Mouse (Mus musculus): Measurements from ENCODE around the gene Bckdha. TPM values are rescaled to one million over a fixed set of nuclear protein-coding genes. Genes with fewer than 3 reads are reported as not detected.

The Bckdha gene
- polyA plus RNA-seq, 1 experiment from 2014 or later = 70.1 TPM

- Histone ChIP-seq H3K9me3 (replicated peaks) (no peaks in the 10 kb centered on the region), H3K27ac (peak overlapping the region; percentile 88; the same call in 1 of the 2 replicates), H3K4me3 (replicated peaks) (peak overlapping the region; percentile 69), H3K9ac (peak overlapping the region; percentile 72; the same call in 1 of the 2 replicates), H3K4me1 (peaks cover 44% of the 10 kb centered on the region), H3K36me3 (no peaks in the 10 kb centered on the region), H3K4me2 (peak overlapping the region; percentile 72), H3K27me3 (peaks cover 32% of the 10 kb centered on the region)
- 7% methylated on average over 12 of the region's 12 CpGs for WGBS
- ATAC-seq (replicated peaks; ENCODE audit: low FRiP score) = no peak
Measured at GRCm38 (mm10) chr7:25689603-25690021, 30.8 kb upstream of the Bckdha start.

- H3K4me1 ChIP-seq = peaks cover 44% of the 10 kb centered on the region
- H3K27me3 ChIP-seq = peaks cover 32% of the 10 kb centered on the region
- peak; percentile 66 for ATAC-seq (replicated peaks; ENCODE audit: low FRiP score)
- H3K27ac ChIP-seq = peak overlapping the region; percentile 88
- peak overlapping the region; percentile 69 for H3K4me3 ChIP-seq (replicated peaks)
- no peaks in the 10 kb centered on the region for H3K9me3 ChIP-seq (replicated peaks)
- peak overlapping the region; percentile 72 for H3K4me2 ChIP-seq
- under 1% methylated on average over 51 of the region's 52 CpGs for WGBS
- H3K36me3 ChIP-seq = no peaks in the 10 kb centered on the region
- H3K9ac ChIP-seq = peak overlapping the region; percentile 72
Measured at GRCm38 (mm10) chr7:25688810-25689586, 30.2 kb upstream of the Bckdha start.

DNA sequence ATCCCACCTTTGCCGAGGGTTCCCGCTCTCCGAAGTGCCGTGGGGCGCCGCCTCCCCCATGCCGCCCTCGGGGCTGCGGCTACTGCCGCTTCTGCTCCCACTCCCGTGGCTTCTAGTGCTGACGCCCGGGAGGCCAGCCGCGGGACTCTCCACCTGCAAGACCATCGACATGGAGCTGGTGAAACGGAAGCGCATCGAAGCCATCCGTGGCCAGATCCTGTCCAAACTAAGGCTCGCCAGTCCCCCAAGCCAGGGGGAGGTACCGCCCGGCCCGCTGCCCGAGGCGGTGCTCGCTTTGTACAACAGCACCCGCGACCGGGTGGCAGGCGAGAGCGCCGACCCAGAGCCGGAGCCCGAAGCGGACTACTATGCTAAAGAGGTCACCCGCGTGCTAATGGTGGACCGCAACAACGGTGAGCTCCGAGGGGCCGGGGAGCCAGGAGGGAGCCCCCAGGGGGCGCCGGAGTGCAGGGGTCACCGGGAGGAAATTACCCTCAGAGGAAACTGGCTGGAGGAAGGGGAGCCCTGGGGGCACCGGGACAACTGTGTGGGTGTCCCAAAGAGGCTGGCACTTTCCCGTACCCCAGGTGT, 29.1 kb upstream of the Bckdha start:
- WGBS = under 1% methylated on average over 47 of the region's 47 CpGs

GRCm38 (mm10) chr7:25686680-25687531, 28.1 kb upstream of the Bckdha start, which contains the start of gene Tgfb1:
Gene Tgfb1 (plus strand): TSS chr7:25687002.
- H3K27me3 ChIP-seq = peaks cover 32% of the 10 kb centered on the region
- peaks cover 50% of the 10 kb centered on the region for H3K4me1 ChIP-seq
- no peaks in the 10 kb centered on the region for H3K9me3 ChIP-seq (replicated peaks)
- peak within 1 kb of the TSS; percentile 72 for H3K9ac ChIP-seq
- under 1% methylated on average over 54 of the region's 69 CpGs for WGBS
- peak within 1 kb of the TSS; percentile 88 for H3K27ac ChIP-seq
- peak within 1 kb of the TSS; percentile 69 for H3K4me3 ChIP-seq (replicated peaks)
- H3K36me3 ChIP-seq = no peaks in the 10 kb centered on the region
- ATAC-seq (replicated peaks; ENCODE audit: low FRiP score) = peak; percentile 55
- peak within 1 kb of the TSS; percentile 72 for H3K4me2 ChIP-seq

More for the DNA sequence above, 29.1 kb upstream of the Bckdha start:
- no peak for ATAC-seq (replicated peaks; ENCODE audit: low FRiP score)
- Histone ChIP-seq H3K27me3 (peaks cover 32% of the 10 kb centered on the region), H3K4me1 (peaks cover 49% of the 10 kb centered on the region), H3K4me2 (peak overlapping the region; percentile 72), H3K9ac (peak overlapping the region; percentile 72), H3K36me3 (no peaks in the 10 kb centered on the region), H3K4me3 (replicated peaks) (peak overlapping the region; percentile 69), H3K27ac (peak overlapping the region; percentile 88), H3K9me3 (replicated peaks) (no peaks in the 10 kb centered on the region)

GRCm38 (mm10) chr7:25685926-25686470, 27.2 kb upstream of the Bckdha start:
- ATAC-seq (replicated peaks; ENCODE audit: low FRiP score) = 0 out of 2 replicates have a peak, but pooled peaks have one; percentile 1
- Histone ChIP-seq H3K4me3 (replicated peaks) (peak overlapping the region; percentile 69), H3K9me3 (replicated peaks) (no peaks in the 10 kb centered on the region), H3K4me2 (peak overlapping the region; percentile 72), H3K27me3 (peaks cover 32% of the 10 kb centered on the region), H3K27ac (no peak overlapping the region), H3K36me3 (no peaks in the 10 kb centered on the region), H3K4me1 (peaks cover 59% of the 10 kb centered on the region), H3K9ac (no peak overlapping the region)
- WGBS = 66% methylated on average over 21 of the region's 21 CpGs

DNA sequence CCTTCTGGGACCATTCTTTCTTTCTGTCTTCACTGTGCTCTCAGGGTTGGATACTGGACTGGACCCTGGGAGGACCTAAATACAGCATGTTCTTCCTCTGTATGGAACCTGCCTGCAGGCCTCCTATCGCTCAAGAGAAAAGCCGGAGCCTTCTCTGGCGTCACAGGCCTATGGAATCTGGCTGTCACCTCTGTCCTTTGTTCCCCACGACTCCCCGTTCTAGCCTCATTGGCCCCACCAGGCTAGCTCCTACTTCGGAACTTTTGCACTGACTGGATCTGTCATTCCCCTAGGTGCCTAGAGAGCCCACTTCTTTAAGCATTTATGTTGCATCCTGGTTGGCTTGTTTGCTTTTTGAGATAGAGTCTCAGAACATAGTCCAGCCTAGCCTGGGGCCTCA, 25.9 kb upstream of the Bckdha start:
- no peaks in the 10 kb centered on the region for H3K9me3 ChIP-seq (replicated peaks)
- H3K4me3 ChIP-seq (replicated peaks) = no peak overlapping the region
- H3K4me2 ChIP-seq = no peak overlapping the region
- H3K9ac ChIP-seq = no peak overlapping the region
- H3K36me3 ChIP-seq = no peaks in the 10 kb centered on the region
- no peak for ATAC-seq (replicated peaks; ENCODE audit: low FRiP score)
- H3K4me1 ChIP-seq = peaks cover 62% of the 10 kb centered on the region
- peaks cover 27% of the 10 kb centered on the region for H3K27me3 ChIP-seq
- 88% methylated on average over 6 of the region's 6 CpGs for WGBS
- no peak overlapping the region for H3K27ac ChIP-seq

DNA sequence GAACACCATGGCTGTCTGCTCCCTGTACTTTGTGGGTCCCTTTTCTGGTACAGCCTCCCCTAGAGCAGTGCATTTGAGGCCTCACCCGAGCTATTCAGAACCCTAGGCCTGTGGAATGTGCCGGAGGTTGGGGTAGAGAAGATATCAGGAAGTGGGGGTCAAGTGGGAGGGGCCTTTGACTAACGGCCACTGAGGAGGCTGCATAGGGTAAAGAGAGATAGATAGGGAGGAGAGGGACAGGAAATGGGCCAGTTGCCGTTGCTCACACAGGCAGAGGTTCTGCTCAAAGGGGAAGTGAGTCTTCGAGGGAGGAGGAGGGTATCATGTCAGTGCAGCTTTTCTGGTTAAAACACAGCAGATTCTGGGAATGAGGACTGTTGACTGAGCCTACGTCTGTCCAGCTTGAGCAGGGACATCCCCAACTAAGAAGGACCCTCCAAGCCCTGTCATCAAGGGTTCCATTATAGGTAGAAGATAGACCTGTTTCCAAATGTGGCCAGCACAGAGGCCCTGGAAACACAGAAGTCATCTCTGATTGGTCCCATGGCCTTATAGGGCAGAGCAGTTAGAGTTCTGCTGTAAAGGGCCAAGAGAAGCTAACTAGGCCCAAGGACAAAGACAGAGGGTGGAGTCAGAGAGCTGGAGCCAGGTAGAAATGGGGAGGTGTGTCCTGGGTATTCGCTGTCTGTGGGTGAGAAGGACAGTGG, 24.8 kb upstream of the Bckdha start:
- no peak overlapping the region for H3K4me2 ChIP-seq
- H3K9me3 ChIP-seq (replicated peaks) = no peaks in the 10 kb centered on the region
- no peak overlapping the region for H3K27ac ChIP-seq
- no peak overlapping the region for H3K4me3 ChIP-seq (replicated peaks)
- 59% methylated on average over 7 of the region's 7 CpGs for WGBS
- H3K36me3 ChIP-seq = no peaks in the 10 kb centered on the region
- ATAC-seq (replicated peaks; ENCODE audit: low FRiP score) = no peak
- H3K9ac ChIP-seq = no peak overlapping the region
- peaks cover 28% of the 10 kb centered on the region for H3K27me3 ChIP-seq
- peaks cover 52% of the 10 kb centered on the region for H3K4me1 ChIP-seq

GRCm38 (mm10) chr7:25681341-25682231, 22.8 kb upstream of the Bckdha start:
- peaks cover 19% of the 10 kb centered on the region for H3K27me3 ChIP-seq
- H3K4me3 ChIP-seq (replicated peaks) = peak overlapping the region; percentile 82
- no peak overlapping the region for H3K27ac ChIP-seq
- H3K9ac ChIP-seq = no peak overlapping the region
- ATAC-seq (replicated peaks; ENCODE audit: low FRiP score) = no peak; the same call in 1 of the 2 replicates
- H3K9me3 ChIP-seq (replicated peaks) = no peaks in the 10 kb centered on the region
- H3K36me3 ChIP-seq = no peaks in the 10 kb centered on the region
- H3K4me1 ChIP-seq = peaks cover 33% of the 10 kb centered on the region
- 58% methylated on average over 15 of the region's 15 CpGs for WGBS
- H3K4me2 ChIP-seq = peak overlapping the region; percentile 71

GRCm38 (mm10) chr7:25680514-25681258, 21.9 kb upstream of the Bckdha start, which contains the start of gene B9d2:
Gene B9d2 (plus strand): TSS chr7:25680780.
- peaks cover 24% of the 10 kb centered on the region for H3K4me1 ChIP-seq
- WGBS = under 1% methylated on average over 46 of the region's 46 CpGs
- H3K4me2 ChIP-seq = peak within 1 kb of the TSS; percentile 71
- H3K4me3 ChIP-seq (replicated peaks) = peak within 1 kb of the TSS; percentile 82
- no peaks in the 10 kb centered on the region for H3K36me3 ChIP-seq
- no peaks in the 10 kb centered on the region for H3K9me3 ChIP-seq (replicated peaks)
- H3K9ac ChIP-seq = peak within 1 kb of the TSS; percentile 59
- peaks cover 23% of the 10 kb centered on the region for H3K27me3 ChIP-seq
- H3K27ac ChIP-seq = peak within 1 kb of the TSS; percentile 96
- ATAC-seq (replicated peaks; ENCODE audit: low FRiP score) = peak; percentile 97

- no peak for ATAC-seq (replicated peaks; ENCODE audit: low FRiP score)
- H3K27ac ChIP-seq = peak overlapping the region; percentile 96
- 8% methylated on average over 6 of the region's 6 CpGs for WGBS
Measured at GRCm38 (mm10) chr7:25679971-25680370, 21.2 kb upstream of the Bckdha start.

More at GRCm38 (mm10) chr7:25679971-25680370, 21.2 kb upstream of the Bckdha start:
- Histone ChIP-seq H3K4me2 (peak overlapping the region; percentile 71), H3K9ac (no peak overlapping the region), H3K4me3 (replicated peaks) (peak overlapping the region; percentile 82), H3K36me3 (no peaks in the 10 kb centered on the region), H3K9me3 (replicated peaks) (no peaks in the 10 kb centered on the region), H3K4me1 (peaks cover 26% of the 10 kb centered on the region), H3K27me3 (peaks cover 30% of the 10 kb centered on the region)

Measured in kidney, embryonic 15.5 days (tissue).